Mouse (Mus musculus) retina, adult 2 months (tissue): ENCODE measurements at regions not wholly inside any gene's neighbourhood (a gene's known extent, or its start where the extent isn't known, plus 50 kb on each side); places are given as distances from the start of the nearest gene placed in this dataset.
A peak's percentile ranks its signal among the peaks of the same experiment; 100 is the strongest.

Experiments used
- DNase-seq: peaks from one replicate; pipeline ENCODE4 v3.0.0-alpha.2; 2012; ENCODE audit warnings: low read depth, low spot score

DNA sequence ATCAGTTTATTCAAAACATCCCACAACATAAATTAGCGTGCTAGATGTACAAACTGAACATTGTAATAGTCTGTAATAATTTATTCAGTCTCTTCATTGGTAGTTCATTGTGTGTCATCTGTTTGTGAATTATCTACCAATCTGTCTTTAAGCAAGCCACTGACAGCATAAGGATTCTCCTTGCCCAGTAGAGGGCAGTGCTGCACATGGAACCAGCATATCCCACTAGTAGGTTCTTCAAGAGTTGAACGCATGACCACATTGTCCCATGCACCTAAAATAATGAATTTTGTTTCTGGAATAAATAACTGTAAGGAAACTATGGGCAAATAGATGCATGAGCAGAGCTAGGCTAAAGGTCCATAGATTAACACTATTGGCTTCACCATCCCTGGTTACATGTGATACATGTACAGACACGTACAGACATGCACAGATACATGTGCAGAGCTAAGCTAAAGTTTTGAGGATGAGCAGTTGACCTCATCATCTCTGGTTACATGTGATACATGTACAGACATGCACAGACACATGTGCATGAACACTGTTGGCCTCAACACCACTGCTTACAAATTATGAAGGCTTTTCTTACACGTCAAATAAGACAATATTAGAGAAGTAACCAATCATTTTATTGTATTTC is 143.0 kb upstream of the Ctnnd2 start:
- peak; percentile 39 for DNase-seq

- no peak for DNase-seq
Observed at GRCm38 (mm10) chr15:30035367-30035766, 137.0 kb upstream of the Ctnnd2 start.

GRCm38 (mm10) chr15:30050851-30051250 is 121.5 kb upstream of the Ctnnd2 start:
- no peak for DNase-seq

DNA sequence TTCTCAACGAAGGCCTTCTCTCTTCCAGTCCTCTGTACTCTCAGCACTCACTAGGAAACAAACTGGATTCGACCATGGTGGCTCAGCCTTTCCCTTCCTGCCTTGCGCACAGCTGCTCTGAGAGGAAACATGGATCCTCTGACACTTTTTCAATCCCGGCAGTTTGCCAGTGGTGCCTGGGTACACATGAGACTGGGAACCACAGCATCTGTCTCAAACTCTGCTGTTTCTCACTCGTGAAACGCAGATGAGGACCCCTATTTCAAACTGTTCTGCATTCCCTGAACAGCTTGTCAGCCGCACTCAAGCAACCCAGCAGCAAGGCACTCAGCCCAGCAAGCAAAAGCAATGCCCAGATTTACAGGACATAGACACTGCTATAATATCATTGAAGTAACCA is 112.6 kb upstream of the Ctnnd2 start:
- DNase-seq = no peak

DNA sequence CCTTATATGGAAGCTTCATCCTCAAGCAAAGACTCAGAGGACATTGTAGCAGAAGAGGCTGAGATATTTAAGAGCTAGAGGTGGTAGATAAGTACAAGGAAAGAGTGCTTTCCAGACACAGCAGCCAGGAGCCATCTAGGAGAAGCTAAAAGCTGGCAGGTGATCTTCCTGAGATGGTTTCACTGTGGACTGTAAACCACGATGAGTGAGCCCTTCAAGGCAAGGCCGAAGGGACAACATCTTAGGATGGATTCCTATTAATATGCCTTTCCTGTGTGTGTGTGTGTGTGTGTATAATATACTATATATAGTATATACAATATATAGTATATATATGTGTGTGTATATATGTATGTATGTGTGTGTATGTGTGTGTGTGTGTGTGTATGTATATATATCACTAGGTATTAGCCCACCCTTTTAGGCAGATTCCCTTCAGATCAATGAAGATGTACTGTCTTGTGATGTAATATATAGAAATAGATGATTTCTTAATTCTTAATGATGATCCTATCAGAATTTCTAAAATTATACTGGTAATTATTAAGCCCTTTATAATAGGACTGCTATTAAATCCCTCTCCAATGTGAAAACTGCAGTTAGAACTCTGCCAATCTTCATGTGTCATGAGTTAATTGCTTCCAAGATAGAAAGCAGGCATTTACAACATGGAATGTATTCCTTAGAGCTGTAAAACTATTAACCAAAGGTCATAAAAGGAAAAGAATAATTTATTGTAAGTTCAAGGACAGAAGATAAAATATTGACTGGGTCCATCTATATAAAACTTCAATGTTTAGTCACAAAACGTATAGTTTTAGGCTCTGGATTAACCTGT is 111.7 kb upstream of the Ctnnd2 start:
- no peak for DNase-seq

DNA sequence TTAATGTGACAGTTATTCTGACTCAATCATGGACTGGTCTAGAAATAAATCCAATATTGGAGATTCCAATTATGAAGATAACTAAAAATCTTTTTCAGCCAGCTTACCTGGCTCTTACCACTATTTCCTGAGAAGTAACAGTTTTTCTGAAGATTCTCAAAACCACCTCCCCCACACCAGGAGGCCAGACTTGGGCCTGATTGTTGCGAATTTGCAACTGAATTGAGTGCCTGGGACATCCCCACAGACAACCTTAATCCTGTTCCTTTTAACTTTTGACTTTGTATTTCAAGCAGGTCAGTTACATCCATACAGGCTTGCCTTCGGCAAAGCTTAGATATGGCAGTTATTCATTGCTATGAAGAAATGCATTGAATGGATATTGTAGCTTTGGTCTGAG is 100.7 kb upstream of the Ctnnd2 start:
- DNase-seq = no peak

DNA sequence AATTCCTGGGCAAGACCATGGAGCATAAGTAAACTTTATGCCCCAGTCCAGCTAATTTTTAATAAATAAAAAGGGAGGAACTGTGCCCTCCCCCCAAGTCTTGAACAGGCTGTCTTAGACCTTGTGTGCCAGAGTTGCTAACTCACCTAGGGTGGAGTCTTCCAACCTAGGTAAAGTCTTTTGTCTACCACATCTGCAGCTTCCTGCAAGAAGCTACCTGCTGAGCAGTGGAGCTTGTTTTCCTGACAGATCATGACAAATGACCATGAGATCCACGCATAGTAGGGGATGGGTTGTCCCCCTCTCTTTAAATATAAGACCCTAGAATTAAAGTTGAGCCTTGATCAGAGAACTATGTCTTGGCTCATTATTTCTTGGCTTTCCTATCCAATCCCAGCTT is 100.1 kb upstream of the Ctnnd2 start:
- no peak for DNase-seq

DNA sequence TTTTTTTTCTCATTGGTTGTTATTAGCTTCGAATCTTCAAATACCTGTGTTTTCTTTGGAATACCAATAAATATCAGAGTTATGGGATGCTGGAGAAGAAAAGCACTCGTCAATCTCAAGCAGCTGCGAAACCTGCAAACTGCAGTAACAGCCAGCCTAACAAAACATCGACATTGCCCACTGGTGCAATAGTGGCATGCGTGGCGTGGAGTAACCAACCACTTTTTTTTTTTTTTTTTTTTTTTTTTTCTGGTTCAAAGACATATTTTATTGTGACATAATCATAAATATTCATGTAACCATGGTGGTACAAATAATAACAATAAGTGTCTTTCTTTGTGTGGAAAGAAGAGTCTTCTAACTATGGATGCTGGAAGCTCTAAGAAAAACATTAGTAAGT is 85.3 kb upstream of the Ctnnd2 start:
- DNase-seq = no peak

DNA sequence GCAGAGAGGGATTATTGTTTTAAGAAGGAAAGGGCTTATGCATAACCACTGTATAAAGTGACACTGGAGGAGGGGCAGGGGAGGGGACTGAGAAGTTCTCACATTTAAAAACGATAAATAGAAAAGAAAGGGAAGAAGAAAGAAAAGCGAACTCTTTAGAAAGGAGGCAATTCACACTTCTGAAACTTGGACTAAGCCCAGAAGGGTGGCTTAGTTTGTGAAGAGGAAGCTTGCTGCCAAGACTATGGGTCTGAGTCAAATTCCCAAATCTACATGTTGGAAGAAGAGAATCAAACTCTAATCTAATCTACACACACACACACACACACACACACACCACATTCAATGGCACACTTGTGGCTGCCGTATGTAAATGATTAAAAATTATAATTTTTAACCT is 50.3 kb upstream of the Ctnnd2 start:
- no peak for DNase-seq
